Mouse (Mus musculus) left cerebral cortex, adult 2 months (tissue): ENCODE results near the gene Ahdc1. TPM values are rescaled to one million over a fixed set of nuclear protein-coding genes. Genes with fewer than 3 reads are reported as not detected.
A peak's percentile ranks its signal among the peaks of the same experiment; 100 is the strongest.

Experiments used
- DNase-seq, 2 experiments: peaks; one replicate each; pipeline ENCODE4 v3.0.0; 2021 to 2022; ENCODE audit warnings: low spot score in 2 of 2, mixed read lengths in 1 of 2; ENCODE audit errors: extremely low spot score in 1 of 2
- H3K27ac ChIP-seq: fragments of 200-600 bp; 2 replicates; pipeline ENCODE4 v1.8.1; 2022
- H3K4me3 ChIP-seq: fragments of 200-600 bp; 2 replicates; pipeline ENCODE4 v1.8.1; 2022
- CTCF ChIP-seq: fragments of 200-600 bp; IDR thresholded peaks from 2 replicates; pipeline ENCODE4 v1.8.1; 2022; ENCODE audit warnings: antibody characterized with exemption, mild to moderate bottlenecking, moderate library complexity
- intact Hi-C: fragments of 180-260 bp; cut with DNase I; formaldehyde crosslinking; loops from one replicate; pipeline ENCODE4 v1.15.1; 2025
- total RNA-seq, 2 experiments: library from RNA; stranded (reverse); gene quantifications; 2 replicates each; pipeline ENCODE4 v1.2.3; 2021

The Ahdc1 gene
- total RNA-seq, 2 experiments from 2014 or later: 108 to 132 TPM

DNA sequence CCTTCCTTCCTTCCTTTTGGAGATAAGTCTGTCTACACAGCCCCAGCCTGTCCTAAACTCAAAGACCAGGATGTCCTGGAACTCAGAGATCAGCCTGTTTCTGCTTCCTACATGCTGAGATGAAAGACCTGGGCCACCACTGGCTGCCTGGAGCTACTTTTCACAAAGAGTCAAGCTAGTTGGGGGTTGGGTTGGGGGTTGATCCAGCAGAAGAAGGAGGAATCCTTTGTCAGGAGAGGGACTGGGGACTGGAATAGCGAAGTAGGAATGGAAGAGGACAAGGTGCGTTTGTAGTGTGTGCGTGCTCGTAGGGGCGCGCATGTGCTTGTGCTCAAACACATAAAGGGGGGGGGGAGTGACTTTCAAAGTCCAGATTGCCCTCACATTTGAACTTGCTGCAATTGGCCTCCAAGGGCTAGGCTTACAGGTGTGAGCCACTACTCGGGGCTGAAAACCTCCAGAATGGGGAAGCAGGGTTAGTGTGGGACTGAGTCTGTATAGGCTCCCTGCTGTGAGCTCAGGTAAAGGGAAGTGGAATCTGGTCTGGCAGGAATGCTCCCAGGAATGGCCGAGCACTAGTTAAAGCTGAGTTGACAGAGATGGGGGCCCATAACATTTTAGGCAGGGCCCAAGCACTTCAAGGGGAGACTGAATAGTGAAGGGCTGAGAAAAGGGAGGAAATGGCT, 21.5 kb downstream of the Ahdc1 start:
- no peak for TF ChIP-seq CTCF
- no peak overlapping the region for H3K4me3 ChIP-seq
- intact Hi-C loops: no loop called here
- DNase-seq: no peak
- H3K27ac ChIP-seq: no peak overlapping the region

DNA sequence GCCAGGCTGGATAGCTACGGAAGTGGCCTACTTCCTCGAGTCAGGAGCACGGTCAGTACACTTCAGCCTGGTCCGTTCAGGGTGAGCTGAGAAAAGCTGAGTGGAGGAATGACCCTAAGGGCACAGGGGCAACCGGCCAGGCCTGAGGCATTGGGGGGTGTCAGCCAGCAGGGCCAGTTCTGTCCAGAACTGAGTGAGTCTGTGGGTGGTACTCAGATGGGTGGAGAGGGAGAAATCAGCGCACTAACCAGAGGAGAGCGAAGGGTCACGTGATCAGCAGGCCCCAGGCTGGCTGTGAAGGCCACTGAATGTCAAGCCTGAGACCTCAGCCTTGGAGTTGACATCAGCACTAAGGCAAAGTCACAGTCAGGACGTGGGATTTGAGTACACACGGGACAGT, 23.4 kb downstream of the Ahdc1 start:
- intact Hi-C loops: no loop called here
- Histone ChIP-seq H3K27ac (no peak overlapping the region), H3K4me3 (no peak overlapping the region)
- DNase-seq: no peak
- no peak for TF ChIP-seq CTCF

DNA sequence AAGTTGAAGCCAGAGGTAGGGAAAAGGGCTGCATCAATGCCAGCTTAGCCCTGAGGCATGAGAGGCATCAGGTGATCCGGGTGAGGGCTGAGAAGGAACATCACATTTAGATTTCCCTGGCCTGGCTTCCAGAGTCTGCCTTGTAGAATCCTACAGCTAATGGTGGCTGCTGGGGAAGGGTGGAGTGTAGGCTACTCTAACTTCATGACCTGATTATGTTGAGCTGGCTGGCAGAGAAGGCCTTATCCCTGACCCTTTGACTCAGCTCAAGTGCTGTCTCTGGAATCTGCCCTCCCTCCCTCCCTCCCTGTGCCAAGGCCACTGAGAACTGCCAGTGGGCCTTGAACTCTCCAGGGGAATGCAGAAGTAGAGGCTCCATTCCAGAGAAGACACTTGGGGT, 24.4 kb downstream of the Ahdc1 start:
- DNase-seq: no peak
- Histone ChIP-seq H3K4me3 (no peak overlapping the region), H3K27ac (no peak overlapping the region)
- no peak for TF ChIP-seq CTCF
- intact Hi-C loops: no loop called here

DNA sequence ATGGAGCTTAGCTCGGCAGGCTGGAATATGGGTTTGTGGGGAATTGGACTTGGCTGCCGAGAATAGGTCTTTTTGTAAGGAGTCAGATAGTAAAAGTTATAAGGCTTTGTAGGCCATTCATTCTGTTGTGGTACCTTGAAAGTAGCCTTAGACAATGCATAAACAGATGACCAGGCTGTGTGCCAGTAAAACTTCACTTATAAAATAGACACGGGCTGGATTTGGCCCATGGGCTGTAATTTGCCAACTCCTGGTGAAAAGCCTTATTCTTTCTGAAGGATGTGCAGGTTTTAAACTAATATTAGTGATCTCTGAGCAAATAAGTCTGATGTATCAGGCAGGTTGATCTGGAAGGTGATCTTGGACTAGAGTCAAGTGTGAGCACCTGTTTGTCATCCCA, 24.9 kb downstream of the Ahdc1 start:
- TF ChIP-seq CTCF: no peak
- Histone ChIP-seq H3K4me3 (no peak overlapping the region), H3K27ac (no peak overlapping the region)
- intact Hi-C loops: no loop called here
- DNase-seq: no peak

DNA sequence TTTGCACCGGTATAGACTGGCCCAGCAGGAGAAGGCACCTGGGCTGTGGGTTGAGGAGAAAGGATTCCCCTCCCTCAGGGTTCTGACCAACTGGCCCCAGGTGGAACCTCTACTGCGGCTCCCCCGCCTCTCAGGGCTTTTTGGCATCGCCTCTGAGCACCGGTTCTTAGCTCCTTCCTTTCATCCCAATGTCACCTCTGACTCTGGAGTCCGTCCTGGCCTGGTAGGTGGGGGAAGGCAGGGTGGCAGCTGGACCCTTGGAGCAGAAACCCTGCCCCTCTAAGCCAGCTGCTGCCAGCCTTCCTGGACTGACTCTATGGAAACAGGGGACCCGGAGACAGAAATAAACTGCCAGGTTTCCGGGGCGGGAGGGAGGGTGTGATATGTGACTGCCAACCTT, 26.2 kb downstream of the Ahdc1 start:
- Histone ChIP-seq H3K4me3 (no peak overlapping the region), H3K27ac (no peak overlapping the region)
- no peak for DNase-seq
- TF ChIP-seq CTCF: no peak
- intact Hi-C loops: no loop called here

DNA sequence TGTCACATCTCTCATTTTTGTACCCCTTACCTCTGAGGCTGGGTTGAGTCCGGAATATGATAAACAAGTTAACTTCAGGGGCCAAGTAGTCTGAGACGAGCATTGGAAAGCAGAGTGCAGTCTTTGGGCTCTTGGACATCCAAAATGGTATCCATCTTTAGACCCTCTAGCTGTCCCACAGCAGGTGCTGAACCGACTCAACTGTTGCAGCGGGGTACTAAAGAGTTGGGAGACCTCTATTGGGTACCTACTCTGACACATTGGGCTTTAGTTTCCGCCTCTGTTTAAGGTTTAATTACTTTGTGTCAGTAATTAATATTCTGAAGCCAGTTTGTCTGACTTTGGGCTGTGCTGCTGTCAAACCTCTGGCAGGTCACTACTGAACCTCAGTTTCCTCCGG, 26.7 kb downstream of the Ahdc1 start:
- intact Hi-C loops: no loop called here
- no peak for TF ChIP-seq CTCF
- DNase-seq: no peak
- H3K4me3 ChIP-seq: no peak overlapping the region; the same call in none of the 2 replicates
- no peak overlapping the region for H3K27ac ChIP-seq

DNA sequence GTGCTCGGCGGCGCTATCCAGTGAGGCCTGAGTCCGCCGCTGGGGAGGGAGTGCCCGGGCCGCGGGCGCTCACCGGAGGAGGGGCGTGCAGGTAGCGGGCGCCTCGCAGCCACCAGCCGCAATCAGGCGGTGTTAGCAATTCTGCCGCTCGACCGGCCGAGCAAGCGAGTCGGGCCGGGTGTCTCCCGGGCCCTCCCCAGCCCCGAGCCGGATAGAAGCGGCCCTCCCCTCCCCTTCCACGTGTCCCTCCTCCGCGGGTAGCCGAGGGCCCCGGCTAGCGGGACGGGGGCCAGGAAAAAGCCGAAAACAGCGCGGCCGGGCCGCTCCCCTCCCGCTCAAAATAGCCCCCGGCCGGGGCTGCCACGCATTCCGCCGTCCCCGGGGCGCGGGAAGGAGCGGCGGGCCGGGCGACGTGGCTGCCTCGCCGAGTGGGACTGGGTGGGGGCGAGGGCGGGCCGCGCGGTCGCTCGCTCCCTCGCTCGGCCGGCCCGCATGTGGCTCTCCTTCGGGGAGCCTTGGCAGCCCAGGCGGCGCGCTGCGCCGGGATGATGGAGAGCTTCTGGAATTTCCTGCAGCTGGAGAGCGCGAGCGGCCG, 27.6 kb downstream of the Ahdc1 start:
- intact Hi-C loops: no loop called here
- H3K4me3 ChIP-seq: peak overlapping the region; percentile 63
- no peak; the same call in 1 of the 2 replicates for TF ChIP-seq CTCF
- no peak for DNase-seq
- peak overlapping the region; percentile 16 for H3K27ac ChIP-seq

DNA sequence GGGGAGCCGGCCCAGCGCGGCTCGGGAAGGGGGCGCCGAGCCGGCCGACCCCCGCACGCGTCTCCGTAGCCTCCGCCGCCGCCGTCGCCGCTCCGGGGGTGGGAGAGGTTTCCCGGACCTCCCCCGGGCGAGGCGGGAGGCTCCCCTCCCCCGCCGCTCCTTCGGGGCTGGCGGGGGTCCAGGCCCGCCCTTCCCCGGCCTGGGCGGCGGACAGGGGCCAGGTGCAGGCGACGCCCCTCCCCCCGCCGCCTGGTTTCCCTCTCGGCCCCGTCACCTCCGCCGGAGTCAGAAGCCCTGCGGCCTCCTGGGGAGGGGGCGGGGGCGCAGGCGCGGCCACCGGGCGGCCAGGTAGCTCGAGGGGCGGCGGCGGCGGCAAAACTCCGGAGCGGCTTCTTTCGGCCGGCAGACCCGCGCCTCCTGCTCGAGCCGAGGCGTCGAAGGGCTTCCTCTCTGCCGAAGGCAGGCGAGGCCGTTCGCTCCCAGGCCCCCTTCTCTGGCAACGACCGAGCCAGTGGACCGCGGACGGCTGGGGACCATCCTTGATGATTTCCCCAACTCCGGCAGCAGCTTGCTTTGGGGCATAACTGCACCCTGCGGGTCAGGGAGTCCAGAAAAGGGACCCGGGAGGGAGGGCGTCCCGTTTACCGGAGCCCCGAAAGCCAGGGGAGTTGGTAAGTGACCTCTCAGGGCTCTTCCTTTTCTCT, 28.2 kb downstream of the Ahdc1 start:
- DNase-seq: no peak
- no peak for TF ChIP-seq CTCF
- intact Hi-C loops: no loop called here
- H3K27ac ChIP-seq: peak overlapping the region; percentile 16
- peak overlapping the region; percentile 63 for H3K4me3 ChIP-seq

DNA sequence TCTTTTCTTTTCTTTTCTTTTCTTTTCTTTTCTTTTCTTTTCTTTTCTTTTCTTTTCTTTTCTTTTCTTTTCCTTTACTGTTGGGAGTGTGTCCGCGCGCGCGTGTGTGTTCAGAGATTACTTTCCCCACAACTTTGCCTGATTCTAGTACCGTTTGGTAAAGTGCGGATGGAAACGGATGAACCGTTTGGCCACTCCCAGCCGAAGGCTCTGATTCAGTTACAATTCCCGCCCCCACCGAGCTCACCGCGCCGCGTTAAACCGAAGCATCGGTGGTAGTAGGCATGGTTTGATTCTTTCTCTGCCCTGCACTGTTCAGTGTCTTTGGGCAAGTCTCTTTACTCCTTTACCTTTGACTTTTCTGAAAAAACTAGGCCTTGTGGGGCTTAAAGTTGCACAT, 28.8 kb downstream of the Ahdc1 start:
- Histone ChIP-seq H3K4me3 (peak overlapping the region; percentile 63; the same call in 1 of the 2 replicates), H3K27ac (no peak overlapping the region)
- intact Hi-C loops: no loop called here
- no peak for DNase-seq
- TF ChIP-seq CTCF: no peak

DNA sequence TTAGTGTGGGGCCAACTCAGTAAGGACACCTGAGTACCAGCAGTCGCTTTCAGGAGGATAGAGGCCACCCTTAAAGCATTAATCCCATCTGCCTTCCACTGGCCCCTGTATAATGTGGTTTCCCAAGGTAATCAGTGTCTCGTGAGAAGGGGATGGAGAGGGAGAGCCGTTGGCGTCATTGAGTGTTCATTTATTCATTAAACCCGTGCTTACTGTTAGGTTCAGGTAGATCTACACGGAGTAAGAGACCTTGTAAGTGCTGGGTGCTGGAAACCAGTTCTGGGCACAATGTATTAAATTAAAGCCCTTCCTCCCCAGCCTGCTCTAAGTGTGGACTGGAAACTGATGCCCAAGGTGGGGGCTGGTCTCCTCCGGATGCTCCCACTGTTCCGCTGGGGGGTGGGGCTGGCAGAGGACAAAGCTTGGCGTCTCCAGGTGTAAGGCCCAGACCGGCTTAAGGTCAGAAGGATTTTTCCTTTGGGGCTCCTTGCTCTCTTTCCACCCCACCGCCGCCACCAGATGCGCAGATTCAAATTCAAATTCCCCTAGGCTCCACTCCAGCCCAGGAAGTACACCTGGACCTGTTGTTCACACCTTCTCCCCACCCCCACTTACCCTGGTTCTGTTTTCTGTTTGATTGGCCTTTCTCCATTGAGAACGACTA, 29.3 kb downstream of the Ahdc1 start:
- Histone ChIP-seq H3K4me3 (no peak overlapping the region), H3K27ac (no peak overlapping the region)
- intact Hi-C loops: no loop called here
- no peak for TF ChIP-seq CTCF
- DNase-seq: no peak

DNA sequence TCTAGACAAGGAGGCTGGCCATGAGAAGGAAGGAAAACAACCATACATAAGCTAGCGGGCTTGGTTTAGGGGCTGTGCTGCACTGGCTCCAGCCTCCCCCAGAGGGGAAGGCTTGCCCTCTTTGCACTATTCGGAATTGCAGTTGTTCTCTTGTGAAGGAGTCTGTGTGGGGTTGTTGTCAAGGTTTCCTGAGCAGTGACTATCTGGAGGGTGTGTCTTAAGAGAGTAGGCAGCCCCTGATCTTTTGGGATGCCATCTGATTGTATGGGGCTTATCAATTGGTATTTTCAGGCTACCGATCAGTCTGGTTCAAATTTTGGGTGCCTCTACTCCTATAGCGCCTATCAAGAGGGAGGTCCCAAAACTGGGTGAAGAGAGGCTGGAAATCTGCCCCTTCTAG, 31.2 kb downstream of the Ahdc1 start:
- TF ChIP-seq CTCF: no peak
- H3K4me3 ChIP-seq: no peak overlapping the region; the same call in 1 of the 2 replicates
- peak overlapping the region; percentile 69; the same call in 1 of the 2 replicates for H3K27ac ChIP-seq
- no peak for DNase-seq
- intact Hi-C loops: no loop called here
